Mouse (Mus musculus) urinary bladder, postnatal 36 days (tissue): ENCODE results near the gene Sdr9c7.

Source experiments
- DNase-seq, 2 experiments: peaks; one replicate each; pipeline ENCODE4 v3.0.0; 2022; ENCODE audit warnings: low spot score in 2 of 2, mixed read lengths in 1 of 2

Sdr9c7 gene

GRCm38 (mm10) chr10:127959161-127959679, 60.9 kb downstream of the Sdr9c7 start:
- peak in 1 of 2 experiments; percentile 5 for DNase-seq
